ENCODE assay signal across 8 mouse cellular contexts in genomic region chr2:31140772-31141073, GRCm38 (mm10). TPM values are rescaled to one million over a fixed set of nuclear protein-coding genes. Genes with fewer than 3 reads are reported as not detected.
A peak's percentile ranks its signal among the peaks of the same experiment; 100 is the strongest.
DNase-seq lines count a peak whose midpoint lies in the region; ATAC-seq and TF ChIP-seq lines count a peak whose summit lies in the region.

No protein-coding gene starts in this region.

- peak overlapping the region; percentile 95 for H3K27ac ChIP-seq in heart, embryonic 10.5 days
- H3K27ac ChIP-seq in forebrain, embryonic 15.5 days (replicated peaks), result no peak overlapping the region
- no peak overlapping the region for H3K27ac ChIP-seq in liver, embryonic 16.5 days (ENCODE audit: low read length)

- no peaks in the 10 kb centered on the region for H3K27me3 ChIP-seq in heart, embryonic 10.5 days (ENCODE audit: insufficient read depth, poor library complexity, severe bottlenecking)
- H3K27me3 ChIP-seq in E14TG2a.4 (ENCODE audit: insufficient read depth, low read length), result peaks cover 9% of the 10 kb centered on the region
- H3K27me3 ChIP-seq in forebrain, embryonic 15.5 days, result no peaks in the 10 kb centered on the region
- no peaks in the 10 kb centered on the region; the same call in 1 of the 2 replicates for H3K27me3 ChIP-seq in liver, embryonic 16.5 days (ENCODE audit: control insufficient read depth, insufficient read depth, low read depth, low read length)

- H3K9me3 ChIP-seq in heart, embryonic 10.5 days, result no peaks in the 10 kb centered on the region
- no peaks in the 10 kb centered on the region for H3K9me3 ChIP-seq in E14TG2a.4 (ENCODE audit: low read length)
- H3K9me3 ChIP-seq in forebrain, embryonic 15.5 days, result no peaks in the 10 kb centered on the region
- no peaks in the 10 kb centered on the region for H3K9me3 ChIP-seq in liver, embryonic 16.5 days (replicated peaks; ENCODE audit: control insufficient read depth, low read length)

- no peak for TF ChIP-seq CTCF in E14TG2a.4 (conservative IDR thresholded peaks at IDR 0.05; ENCODE audit: low read length)

- peak overlapping the region; percentile 86 for H3K9ac ChIP-seq in forebrain, embryonic 15.5 days (replicated peaks)
- peak overlapping the region; percentile 77 for H3K9ac ChIP-seq in liver, embryonic 16.5 days (ENCODE audit: low read depth, low read length)

- no peak for DNase-seq in heart, embryonic 10.5 days (ENCODE audit: low spot score)
- no peak for DNase-seq in heart, adult 8-10 months (ENCODE audit: low spot score)
- no peak for DNase-seq in cerebellum, adult 11 months
- DNase-seq in retina, postnatal 1 day, result no peak
- DNase-seq in right cerebral cortex, postnatal 25 days, result no peak

- ATAC-seq in forebrain, embryonic 15.5 days (replicated peaks), result no peak
- ATAC-seq in liver, embryonic 16.5 days (ENCODE audit: low read depth), result no peak

- peaks cover 5% of the 10 kb centered on the region; the same call in 1 of the 2 replicates for H3K36me3 ChIP-seq in heart, embryonic 10.5 days
- peaks cover 7% of the 10 kb centered on the region; the same call in 1 of the 2 replicates for H3K36me3 ChIP-seq in E14TG2a.4 (ENCODE audit: insufficient read depth, low read length)
- no peaks in the 10 kb centered on the region for H3K36me3 ChIP-seq in forebrain, embryonic 15.5 days
- no peaks in the 10 kb centered on the region for H3K36me3 ChIP-seq in liver, embryonic 16.5 days (ENCODE audit: control insufficient read depth, insufficient read depth)

- H3K4me1 ChIP-seq in heart, embryonic 10.5 days, result peaks cover 54% of the 10 kb centered on the region
- H3K4me1 ChIP-seq in E14TG2a.4 (replicated peaks; ENCODE audit: low read depth, low read length), result peaks cover 81% of the 10 kb centered on the region
- peaks cover 19% of the 10 kb centered on the region for H3K4me1 ChIP-seq in forebrain, embryonic 15.5 days
- peaks cover 18% of the 10 kb centered on the region for H3K4me1 ChIP-seq in liver, embryonic 16.5 days (ENCODE audit: control insufficient read depth, low read depth, low read length)

- H3K4me3 ChIP-seq in heart, embryonic 10.5 days, result peak overlapping the region; percentile 90
- H3K4me3 ChIP-seq in E14TG2a.4 (replicated peaks; ENCODE audit: low read length), result peak overlapping the region; percentile 96
- peak overlapping the region; percentile 88 for H3K4me3 ChIP-seq in forebrain, embryonic 15.5 days
- H3K4me3 ChIP-seq in liver, embryonic 16.5 days (ENCODE audit: low read depth, low read length), result peak overlapping the region; percentile 79

- H3K4me2 ChIP-seq in forebrain, embryonic 15.5 days (replicated peaks), result peak overlapping the region; percentile 90
- peak overlapping the region; percentile 90 for H3K4me2 ChIP-seq in liver, embryonic 16.5 days (ENCODE audit: low read depth, low read length)

- 6% methylated on average over 10 of the region's 10 CpGs for WGBS in heart, embryonic 10.5 days
- WGBS in forebrain, embryonic 15.5 days, result 7% methylated on average over 10 of the region's 10 CpGs
- 2% methylated on average over 10 of the region's 10 CpGs for WGBS in liver, embryonic 16.5 days (ENCODE audit: insufficient replicate concordance)

RNA-seq across cellular contexts. Expression of gene Fnbp1, which starts 1.1 kb away (rescaled TPM):
- polyA plus RNA-seq in heart, embryonic 10.5 days (2016; fragmentation: Nextera tagmentation; extraction: Ambion mirVana), result 17.7 and 21.6 TPM in 2 replicates
- total RNA-seq in heart, adult 8-10 months (2022), result 10 to 100 TPM; 47.2 to 63.1 (median 52.7) TPM
- 16.5 and 19.4 TPM in 2 replicates for polyA plus RNA-seq in forebrain, embryonic 15.5 days (2015; fragmentation: Nextera tagmentation; extraction: Ambion mirVana)
- polyA plus RNA-seq in liver, embryonic 16.5 days (2015; fragmentation: Nextera tagmentation; extraction: Ambion mirVana), result 5.2 and 5.9 TPM in 2 replicates

RNA-seq across cellular contexts. Expression of gene Gpr107, which starts 11.4 kb away (rescaled TPM):
- polyA plus RNA-seq in heart, embryonic 10.5 days (2016; fragmentation: Nextera tagmentation; extraction: Ambion mirVana), result 35.9 and 37.4 TPM in 2 replicates
- 10 to 100 TPM; 27.1 to 34.5 (median 29.8) TPM for total RNA-seq in heart, adult 8-10 months (2022)
- polyA plus RNA-seq in forebrain, embryonic 15.5 days (2015; fragmentation: Nextera tagmentation; extraction: Ambion mirVana), result 36.7 and 37.3 TPM in 2 replicates
- 11.5 and 11.9 TPM in 2 replicates for polyA plus RNA-seq in liver, embryonic 16.5 days (2015; fragmentation: Nextera tagmentation; extraction: Ambion mirVana)
